Mouse (Mus musculus) myocyte (in vitro differentiated cells): Measurements from ENCODE around the gene Dolk.

ENCODE experiments used
- CEBPB ChIP-seq: IDR thresholded peaks from 2 replicates; pipeline ENCODE4 v1.6.1; 2011; ENCODE audit warnings: mild to moderate bottlenecking, moderate library complexity; ENCODE audit not compliant: poor library complexity, insufficient read depth, severe bottlenecking
- E2F4 ChIP-seq: IDR thresholded peaks from one replicate; pipeline ENCODE4 v1.6.1; 2011; ENCODE audit warnings: mild to moderate bottlenecking, control low read depth, moderate library complexity; ENCODE audit not compliant: insufficient read depth
- MYOG ChIP-seq, 3 experiments: IDR thresholded peaks; one replicate each; pipeline ENCODE4 v1.6.1; 2011; ENCODE audit warnings: control low read depth in 2 of 3, low read depth in 2 of 3, mild to moderate bottlenecking in 2 of 3; ENCODE audit not compliant: insufficient read length in 2 of 3, control insufficient read depth in 1 of 3, insufficient read depth in 1 of 3
- POLR2A ChIP-seq: IDR thresholded peaks from one replicate; pipeline ENCODE4 v1.6.1; 2011; ENCODE audit warnings: low read depth, mild to moderate bottlenecking, control low read depth, moderate library complexity; ENCODE audit not compliant: insufficient read length
- USF1 ChIP-seq: IDR thresholded peaks from one replicate; pipeline ENCODE4 v1.6.1; 2011; ENCODE audit warnings: low read depth, mild to moderate bottlenecking, control low read depth, moderate library complexity

- TF ChIP-seq CEBPB (no peak), E2F4 (no peak), POLR2A (no peak), MYOG (IDR thresholded peaks at IDR 0.05; ENCODE audit: control insufficient read depth in 1 of 3, insufficient read depth in 1 of 3, insufficient read length in 2 of 3, low read depth in 2 of 3) (no peak), USF1 (no peak)
Observed at GRCm38 (mm10) chr2:30316136-30316535, 30.0 kb upstream of the Dolk start.
